Mouse (Mus musculus) bone marrow macrophage, adult 2 months (primary cell): ENCODE measurements at regions not wholly inside any gene's neighbourhood (a gene's known extent, or its start where the extent isn't known, plus 50 kb on each side); places are given as distances from the start of the nearest gene placed in this dataset.
A peak's percentile ranks its signal among the peaks of the same experiment; 100 is the strongest.

ENCODE experiments used
- H3K27ac ChIP-seq: 2 replicates; pipeline ENCODE4 v1.5.1; 2012; ENCODE audit warnings: low read depth, low read length; ENCODE audit not compliant: insufficient read depth
- H3K4me1 ChIP-seq: 2 replicates; pipeline ENCODE4 v1.6.1; 2012; ENCODE audit warnings: low read length; ENCODE audit not compliant: control insufficient read depth, insufficient read depth
- H3K4me3 ChIP-seq: 2 replicates; pipeline ENCODE4 v1.5.1; 2012; ENCODE audit warnings: mild to moderate bottlenecking, low read length, moderate library complexity; ENCODE audit not compliant: insufficient read depth
- CTCF ChIP-seq: IDR thresholded peaks from 2 replicates; pipeline ENCODE4 v1.5.1; 2012; ENCODE audit warnings: low read depth, mild to moderate bottlenecking, low read length, moderate library complexity
- POLR2A ChIP-seq: IDR thresholded peaks from 2 replicates; pipeline ENCODE4 v1.6.1; 2012; ENCODE audit warnings: mild to moderate bottlenecking, low read depth, low read length, borderline replicate concordance

GRCm38 (mm10) chr1:83878330-83879108 is 470.5 kb upstream of the Sphkap start:
- Histone ChIP-seq H3K27ac (no peak overlapping the region), H3K4me1 (no peaks in the 10 kb centered on the region), H3K4me3 (no peak overlapping the region)
- TF ChIP-seq CTCF (no peak), POLR2A (no peak)

GRCm38 (mm10) chr1:83870853-83871567 is 463.0 kb upstream of the Sphkap start:
- TF ChIP-seq CTCF = no peak
- TF ChIP-seq POLR2A = no peak
- no peak overlapping the region for H3K27ac ChIP-seq
- H3K4me1 ChIP-seq = no peaks in the 10 kb centered on the region
- H3K4me3 ChIP-seq = no peak overlapping the region

GRCm38 (mm10) chr1:83869046-83869445 is 461.0 kb upstream of the Sphkap start:
- H3K4me1 ChIP-seq = no peaks in the 10 kb centered on the region
- no peak overlapping the region for H3K27ac ChIP-seq
- TF ChIP-seq POLR2A (no peak), CTCF (no peak)
- no peak overlapping the region for H3K4me3 ChIP-seq

- Histone ChIP-seq H3K4me1 (no peaks in the 10 kb centered on the region), H3K27ac (no peak overlapping the region), H3K4me3 (no peak overlapping the region)
- TF ChIP-seq CTCF (no peak), POLR2A (no peak)
These were observed 454.5 kb upstream of the Sphkap start for GRCm38 (mm10) chr1:83862541-83862940.

GRCm38 (mm10) chr1:83862128-83862527 is 454.1 kb upstream of the Sphkap start:
- TF ChIP-seq POLR2A (no peak), CTCF (no peak)
- no peaks in the 10 kb centered on the region for H3K4me1 ChIP-seq
- no peak overlapping the region for H3K27ac ChIP-seq
- no peak overlapping the region for H3K4me3 ChIP-seq

- Histone ChIP-seq H3K27ac (no peak overlapping the region), H3K4me1 (no peaks in the 10 kb centered on the region), H3K4me3 (no peak overlapping the region)
- no peak for TF ChIP-seq CTCF
- no peak for TF ChIP-seq POLR2A
These were observed 451.9 kb upstream of the Sphkap start for GRCm38 (mm10) chr1:83859732-83860424.

- Histone ChIP-seq H3K4me1 (peaks cover 6% of the 10 kb centered on the region), H3K27ac (no peak overlapping the region), H3K4me3 (no peak overlapping the region)
- TF ChIP-seq POLR2A (no peak), CTCF (no peak)
These were observed 446.0 kb upstream of the Sphkap start for GRCm38 (mm10) chr1:83853996-83854395.

GRCm38 (mm10) chr1:83851081-83851480 is 443.1 kb upstream of the Sphkap start:
- Histone ChIP-seq H3K27ac (peak overlapping the region; percentile 19), H3K4me1 (peaks cover 6% of the 10 kb centered on the region)
- no peak for TF ChIP-seq POLR2A
- no peak for TF ChIP-seq CTCF

GRCm38 (mm10) chr1:83848414-83848813 is 440.4 kb upstream of the Sphkap start:
- TF ChIP-seq CTCF = no peak
- TF ChIP-seq POLR2A = no peak
- Histone ChIP-seq H3K27ac (no peak overlapping the region), H3K4me3 (no peak overlapping the region), H3K4me1 (peaks cover 6% of the 10 kb centered on the region)

More at GRCm38 (mm10) chr1:83851081-83851480, 443.1 kb upstream of the Sphkap start:
- H3K4me3 ChIP-seq = no peak overlapping the region
